Mouse (Mus musculus) liver (tissue): Measurements from ENCODE around the gene Ddx3y.

ENCODE experiments used
- DNase-seq: peaks from one replicate; pipeline ENCODE4 v3.0.0-alpha.2; 2020; ENCODE audit warnings: mixed read lengths

Gene Ddx3y

DNA sequence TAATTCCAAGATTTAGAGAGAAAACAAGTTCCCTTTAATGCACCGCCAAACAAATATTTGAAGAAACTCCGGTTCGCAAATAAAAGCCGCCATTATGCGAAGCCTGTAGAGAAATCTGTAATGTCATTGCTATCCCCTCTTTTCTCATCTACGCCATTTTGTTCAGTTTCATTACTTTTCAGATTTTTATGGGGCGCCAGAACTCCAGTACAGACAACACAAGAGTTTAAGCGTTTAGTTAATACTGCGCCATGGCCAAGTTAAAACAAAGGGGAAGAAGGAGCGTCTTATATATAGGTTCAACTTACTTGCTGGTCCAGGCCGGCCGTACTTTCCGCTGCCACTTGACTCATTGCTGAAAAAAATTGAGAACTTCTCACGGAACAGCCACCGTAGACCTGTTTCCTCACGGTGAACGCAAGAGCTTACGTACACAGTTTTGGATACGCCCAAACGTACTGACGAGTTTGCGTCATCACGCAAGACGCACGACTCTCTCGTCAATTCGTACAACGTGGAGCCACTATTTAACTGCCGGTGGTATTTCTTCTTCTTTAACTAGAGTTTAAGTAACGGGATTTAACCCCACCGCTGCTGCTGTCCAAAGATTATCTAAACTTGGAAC is at the start of gene Ddx3y:
Ddx3y (minus strand) TSS at position 459 of the 625 bp plus-strand sequence.
- DNase-seq: peak; percentile 33

DNA sequence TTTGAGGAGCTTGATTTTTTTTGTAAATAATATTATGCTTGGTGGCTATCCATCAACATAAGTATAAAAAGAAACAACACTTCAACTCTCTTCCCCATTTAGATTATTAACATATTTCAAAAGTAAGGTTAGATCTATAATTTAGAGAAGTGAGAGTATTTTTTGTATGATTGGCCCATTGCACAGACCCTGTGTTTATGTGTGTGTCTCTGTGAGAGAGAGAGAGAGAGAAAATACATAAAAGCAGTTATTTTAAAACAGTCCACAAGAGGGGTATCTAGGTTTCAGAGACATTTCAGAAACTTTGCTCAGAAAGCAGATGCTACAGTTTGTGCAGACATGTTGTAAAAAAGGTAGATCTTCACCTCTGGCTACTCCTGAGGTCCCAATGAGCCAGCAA is 7.3 kb upstream of the Ddx3y start:
- DNase-seq: no peak

DNA sequence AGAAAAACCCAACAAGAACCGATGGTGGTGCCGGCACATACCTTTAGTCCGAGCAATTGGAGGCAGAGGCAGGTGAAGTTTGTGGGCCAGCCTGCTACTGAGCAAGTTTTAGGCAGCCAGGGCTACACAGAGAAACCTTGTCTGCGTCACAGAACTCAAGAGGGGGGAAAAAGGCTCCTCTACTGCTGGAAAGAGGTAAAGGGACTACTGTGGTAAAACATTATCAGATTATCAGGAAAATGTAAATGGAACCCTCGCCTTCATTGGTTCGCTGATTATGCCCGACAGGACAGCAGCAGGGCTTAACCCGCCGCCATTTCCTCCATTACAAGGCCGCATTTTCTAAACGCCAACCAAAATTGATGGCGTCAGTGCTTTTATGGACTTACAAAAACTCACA is 694 bp downstream of the Ddx3y start:
- DNase-seq: peak; percentile 6

DNA sequence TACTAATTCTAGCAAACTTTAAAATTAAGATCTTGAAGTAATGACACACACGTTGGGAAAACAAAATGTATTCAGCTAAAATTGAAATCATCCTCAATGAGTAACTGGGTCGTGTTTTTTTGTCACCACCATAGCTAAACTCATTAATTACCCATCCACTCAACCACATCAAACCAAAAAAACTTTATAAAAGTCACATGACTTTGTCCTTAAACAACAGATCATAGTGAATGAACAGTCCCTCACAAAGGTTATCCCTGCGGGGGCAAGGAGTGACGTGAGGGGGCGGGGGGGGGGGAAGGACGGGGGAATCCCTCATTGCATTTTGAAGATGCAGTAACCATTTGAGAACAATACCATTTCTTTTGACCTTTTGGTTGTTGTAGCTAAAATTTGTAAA is 40.3 kb downstream of the Ddx3y start:
- no peak for DNase-seq

DNA sequence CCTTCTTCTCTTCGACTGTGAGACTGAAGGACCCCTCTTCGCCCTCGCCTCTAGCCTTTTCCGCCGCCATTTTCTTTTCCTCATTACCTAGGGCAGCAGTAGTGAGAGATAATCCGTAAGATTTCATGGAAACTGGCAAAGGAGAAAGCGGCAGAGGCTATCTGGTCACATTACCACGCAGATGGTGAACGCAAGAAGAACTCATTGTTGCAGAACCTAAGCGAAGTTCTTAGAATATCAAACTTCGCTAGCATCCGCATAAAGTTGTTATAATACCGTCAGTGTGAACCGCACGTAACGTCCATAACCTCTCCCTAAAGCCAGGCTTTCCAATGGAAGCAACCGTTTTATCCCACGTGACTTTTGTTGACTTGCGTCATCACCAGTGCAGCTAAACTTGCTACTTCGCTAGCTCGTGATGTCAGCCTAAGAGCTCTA is 41.0 kb downstream of the Ddx3y start, which contains the start of gene Uty:
Uty (minus strand) TSS at position 334 of the 438 bp plus-strand sequence.
- DNase-seq: peak; percentile 36

DNA sequence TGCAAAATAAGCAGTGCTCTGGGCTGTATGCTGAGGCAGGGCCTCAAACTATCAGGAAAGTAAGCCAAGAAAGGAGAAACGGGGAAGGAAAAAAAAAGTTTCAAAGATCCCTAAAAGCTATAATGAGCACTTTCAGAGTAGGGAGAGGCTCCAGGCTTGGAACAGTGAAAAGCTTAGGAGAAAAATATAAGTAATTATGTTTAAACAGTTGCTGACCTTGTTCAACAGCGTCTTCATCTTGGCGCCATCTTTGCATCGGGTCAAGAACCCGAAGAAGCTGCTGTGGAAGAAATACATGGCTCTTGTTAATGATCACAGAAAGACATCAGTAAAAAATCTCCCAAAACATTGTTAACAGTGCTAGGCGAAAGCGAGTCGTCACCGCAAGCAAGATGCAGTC is 41.5 kb downstream of the Ddx3y start:
- DNase-seq: no peak

DNA sequence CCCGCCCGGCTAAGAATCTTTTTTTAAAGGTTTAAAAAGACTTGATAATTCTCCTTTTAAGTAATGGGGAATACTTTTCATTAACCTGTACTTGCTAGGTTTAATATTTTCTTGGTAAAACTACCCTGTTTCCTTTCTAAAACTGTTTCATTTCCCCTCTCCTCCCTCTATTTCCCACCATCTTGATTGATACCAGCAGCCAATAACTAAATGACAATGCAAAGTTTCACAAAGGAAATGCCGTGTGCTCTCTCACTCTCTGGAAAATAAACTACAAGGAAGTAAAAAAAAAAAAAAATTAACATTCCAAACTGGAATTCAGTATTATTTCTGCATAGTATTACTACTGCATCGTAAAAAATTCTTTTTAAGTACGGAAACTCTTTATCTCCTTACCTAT is 42.0 kb downstream of the Ddx3y start:
- DNase-seq: no peak

DNA sequence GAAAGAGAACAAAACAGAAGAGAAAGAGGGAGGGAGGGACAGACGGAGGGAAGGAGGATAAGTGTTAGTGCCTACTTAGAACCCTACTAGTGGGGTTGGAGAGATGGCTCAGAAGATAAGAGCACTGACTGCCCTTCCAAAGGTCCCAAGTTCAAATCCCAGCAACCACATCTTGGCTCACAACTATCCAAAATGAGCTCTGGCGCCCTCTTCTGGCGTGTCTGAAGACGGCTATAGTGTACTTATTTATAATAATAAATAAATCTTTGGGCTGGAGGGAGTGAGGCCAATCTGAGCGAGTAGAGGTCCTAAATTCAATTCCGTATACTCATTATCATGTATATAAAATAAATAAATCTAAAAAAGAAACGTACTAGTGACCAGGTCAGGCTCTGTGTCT is 66.4 kb downstream of the Ddx3y start:
- no peak for DNase-seq
